Mouse (Mus musculus) T-helper 17 cell (primary cell): ENCODE results near the gene Il3ra.

Experiments used
- in situ Hi-C, 2 experiments: fragments of 300-600 bp; cut with MboI, MseI; formaldehyde crosslinking; loops; 1 replicate in 1 of 2; 2 replicates in 1 of 2; pipeline ENCODE4 v1.15.1; 2025; ENCODE audit warnings: high pct_unique_total_duplicates in 2 of 2

The Il3ra gene

DNA sequence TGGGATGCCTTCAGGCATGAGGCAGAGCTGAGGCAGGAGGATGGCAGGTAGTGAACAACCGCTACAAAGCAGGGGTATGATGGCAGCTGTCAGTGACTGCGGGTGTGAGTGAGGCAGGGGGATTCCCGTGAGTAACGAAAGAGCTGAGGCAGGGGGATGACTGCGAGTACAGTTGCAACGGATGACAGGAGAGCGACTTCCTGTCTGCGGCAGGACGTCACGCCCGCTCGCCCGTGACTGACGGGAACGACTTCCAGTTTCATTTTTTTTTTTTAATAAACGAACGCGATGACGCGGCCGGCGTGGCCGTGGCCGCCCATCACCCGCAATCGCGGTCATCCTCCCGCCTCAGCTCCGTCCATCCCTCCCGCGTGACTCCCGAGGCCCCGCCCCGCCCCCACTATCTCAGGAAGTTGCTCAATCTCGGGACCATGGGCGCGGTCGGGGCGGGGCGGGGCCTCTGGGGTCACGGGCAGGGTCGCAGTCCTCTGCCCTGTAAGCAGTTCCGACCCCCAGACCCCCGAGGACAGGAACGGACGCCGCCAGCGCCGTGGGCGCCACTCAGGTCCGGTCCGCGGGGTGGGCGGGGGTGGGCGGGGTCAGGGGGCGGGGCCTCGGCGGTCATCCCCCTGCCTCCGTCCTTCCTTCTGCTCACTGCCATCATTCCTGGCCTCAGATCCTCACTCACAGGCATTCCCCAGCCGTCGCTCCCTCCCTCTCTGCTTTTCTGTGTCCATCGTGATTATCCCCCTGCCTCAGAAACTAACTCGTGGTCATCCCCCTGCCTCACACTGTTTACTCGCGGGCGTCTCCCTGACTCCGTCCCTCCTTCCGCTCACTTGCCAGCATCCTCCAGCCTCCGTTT lies at the start of gene Il3ra:
Gene Il3ra, plus strand, starts transcription at position 328 of the 865 bp plus-strand sequence.
- in situ Hi-C loops = loop anchor here (5.0 to 25.0 kb wide), 7 partner anchors 224 to 1901 kb away; partner anchors contain the start of genes Atxn7 (in 2 of the 2), Thoc7 (in 2 of the 2), Ngly1 (in 1 of the 2) and Oxsm (in 1 of the 2)

DNA sequence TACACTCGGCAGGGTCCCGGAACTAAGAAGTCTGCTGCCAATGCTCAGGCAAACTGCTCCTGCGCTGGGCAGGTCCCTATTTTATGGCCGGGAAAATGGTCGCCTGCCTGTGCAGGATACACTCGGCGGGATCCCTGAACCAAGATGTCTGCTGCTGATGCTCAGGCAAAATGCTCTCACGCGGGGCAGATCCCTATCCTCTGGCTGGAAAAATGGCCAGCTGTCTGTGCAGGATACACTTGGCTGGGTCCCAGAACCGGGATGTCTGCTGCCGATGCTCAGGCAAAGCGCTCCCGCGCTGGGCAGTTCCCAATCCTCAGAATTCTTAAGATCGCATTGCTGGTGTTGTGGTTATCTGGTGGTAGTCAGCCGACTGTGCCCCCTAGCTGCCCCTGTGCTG lies 37.1 kb upstream of the Il3ra start:
- in situ Hi-C loops = no loop called here

DNA sequence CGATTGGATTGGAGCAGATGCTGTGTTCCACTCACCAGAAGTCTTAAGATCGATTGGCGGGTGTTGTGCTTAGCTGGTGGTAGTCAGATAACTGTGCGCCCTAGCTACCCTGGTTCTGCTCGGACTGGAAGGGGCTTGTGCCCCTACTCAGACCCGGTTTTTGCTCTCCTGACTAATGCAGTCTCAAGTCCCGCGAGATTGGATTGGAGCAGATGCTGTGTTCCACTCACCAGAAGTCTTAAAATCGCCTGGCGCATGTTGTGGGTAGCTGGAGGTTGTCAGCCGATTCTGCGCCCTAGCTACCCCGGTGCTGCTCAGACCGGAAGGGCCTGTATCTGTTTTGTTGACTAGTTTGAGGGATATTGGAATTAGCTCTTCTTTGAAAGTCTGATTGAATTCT lies 36.7 kb upstream of the Il3ra start:
- in situ Hi-C loops = no loop called here

DNA sequence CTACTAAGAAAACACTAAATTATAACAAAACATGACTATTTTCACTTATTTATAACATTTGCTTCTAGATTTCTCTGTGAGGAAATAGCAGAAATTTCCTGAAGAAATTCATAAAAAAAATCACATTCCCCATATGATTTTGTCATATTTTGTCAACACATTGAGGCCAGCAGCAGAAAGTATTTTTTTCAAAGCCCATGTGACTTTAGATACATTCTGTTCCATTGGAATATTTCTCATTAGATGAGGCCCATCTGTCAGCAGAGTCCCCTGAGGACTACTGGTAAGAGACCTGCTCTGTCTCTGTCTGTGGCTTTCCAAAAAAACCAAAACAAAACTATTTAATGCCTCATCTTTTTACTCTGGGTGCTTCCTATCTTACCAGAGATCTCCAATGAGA lies 23.5 kb upstream of the Il3ra start, which contains the start of gene Olfr31:
Gene Olfr31, plus strand, starts transcription at position 301 of the 400 bp plus-strand sequence.
- in situ Hi-C loops = loop anchor here in 1 of 2 experiments (5.0 kb wide), 1 partner anchor 85 kb away; no protein-coding TSS in a partner anchor

DNA sequence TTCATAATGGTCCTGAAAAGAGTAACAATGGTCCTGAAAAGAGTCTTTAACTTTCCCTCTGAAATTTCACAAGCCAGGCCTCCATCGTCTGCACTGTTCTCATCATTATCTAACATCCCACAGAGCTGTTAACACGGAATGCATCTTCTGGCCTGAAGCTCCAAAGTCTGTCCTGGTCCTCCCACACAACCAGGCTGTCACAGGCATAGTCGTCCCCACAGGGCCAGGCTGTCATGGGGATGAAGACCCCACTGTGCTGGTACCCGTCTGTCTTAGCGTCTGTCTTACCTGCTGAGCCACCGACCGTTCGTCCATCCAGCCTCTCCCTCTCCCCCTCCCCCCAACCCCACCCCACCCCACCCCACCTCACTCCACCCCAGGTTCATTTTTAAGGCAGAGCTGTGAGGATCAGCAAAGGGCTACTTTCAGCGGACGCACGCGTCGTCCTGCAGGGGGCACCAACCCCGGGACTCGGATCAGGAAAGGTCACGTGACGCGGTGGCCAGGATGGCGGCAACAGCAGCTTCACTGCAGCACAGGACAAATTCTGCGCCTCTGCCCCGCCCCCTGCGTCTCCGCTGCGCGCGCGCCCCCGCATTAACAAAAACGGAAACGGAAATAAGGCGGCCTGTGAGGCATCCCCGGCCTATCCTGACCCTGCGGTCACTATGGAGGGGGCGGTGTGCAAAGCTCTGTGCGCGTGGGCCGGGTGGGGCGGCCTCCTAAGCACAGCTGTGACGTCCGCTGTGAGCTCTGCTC lies 783 bp upstream of the Il3ra start:
- in situ Hi-C loops = loop anchor here (5.0 to 25.0 kb wide), 7 partner anchors 223 to 1902 kb away; partner anchors contain the start of genes Atxn7 (in 2 of the 2), Thoc7 (in 2 of the 2), Ngly1 (in 1 of the 2) and Oxsm (in 1 of the 2)

DNA sequence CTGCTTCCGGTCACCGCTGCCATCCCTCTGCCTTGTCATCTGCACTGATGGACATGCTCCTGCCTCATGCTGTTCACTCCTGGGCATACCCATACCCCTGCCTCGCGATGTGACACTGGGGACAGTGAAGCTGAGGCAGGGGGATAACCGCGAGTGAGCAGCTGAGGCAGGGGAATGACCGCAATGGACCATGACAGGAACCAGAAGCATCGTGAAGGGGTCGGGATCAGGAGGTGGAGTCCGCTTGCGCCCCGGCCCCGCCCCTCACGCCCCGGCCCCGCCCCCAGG lies 682 bp downstream of the Il3ra start:
- in situ Hi-C loops = loop anchor here (5.0 to 25.0 kb wide), 7 partner anchors 224 to 1901 kb away; partner anchors contain the start of genes Atxn7 (in 2 of the 2), Thoc7 (in 2 of the 2), Ngly1 (in 1 of the 2) and Oxsm (in 1 of the 2)

DNA sequence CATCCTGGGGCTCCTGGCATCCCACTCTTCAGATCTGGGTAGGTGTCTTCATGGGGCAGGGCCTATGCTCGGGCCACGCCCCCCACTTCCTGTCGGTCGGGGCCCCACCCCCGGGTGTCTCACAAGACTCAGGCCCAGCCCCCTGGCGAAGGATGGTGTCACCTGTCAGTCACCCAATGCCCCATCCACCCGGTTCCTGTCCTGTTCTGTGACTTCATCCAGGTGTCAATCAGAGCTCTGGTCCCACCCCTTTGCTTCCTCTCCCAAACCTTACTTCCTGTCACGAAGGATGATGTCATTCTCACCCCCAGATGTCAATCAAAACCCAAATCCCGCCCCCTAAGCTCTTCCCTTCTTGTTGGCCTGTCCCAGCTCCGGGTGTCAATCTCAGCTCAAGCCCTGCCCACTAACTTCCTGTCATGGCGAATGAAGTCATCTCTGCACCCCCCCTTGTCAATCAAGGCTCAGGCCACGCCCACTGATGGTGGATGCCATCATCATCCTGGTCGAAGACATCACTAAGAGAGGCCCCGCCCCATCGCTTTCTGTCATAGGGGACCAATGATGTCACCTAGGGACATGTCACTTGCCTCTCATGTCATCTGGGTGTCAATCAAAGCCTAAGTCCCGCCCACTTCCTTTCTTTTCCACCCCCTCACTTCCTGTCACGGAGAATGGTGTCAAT lies 1.2 kb downstream of the Il3ra start:
- in situ Hi-C loops = loop anchor here (5.0 to 25.0 kb wide), 7 partner anchors 225 to 1900 kb away; partner anchors contain the start of genes Atxn7 (in 2 of the 2), Thoc7 (in 2 of the 2), Ngly1 (in 1 of the 2) and Oxsm (in 1 of the 2)

DNA sequence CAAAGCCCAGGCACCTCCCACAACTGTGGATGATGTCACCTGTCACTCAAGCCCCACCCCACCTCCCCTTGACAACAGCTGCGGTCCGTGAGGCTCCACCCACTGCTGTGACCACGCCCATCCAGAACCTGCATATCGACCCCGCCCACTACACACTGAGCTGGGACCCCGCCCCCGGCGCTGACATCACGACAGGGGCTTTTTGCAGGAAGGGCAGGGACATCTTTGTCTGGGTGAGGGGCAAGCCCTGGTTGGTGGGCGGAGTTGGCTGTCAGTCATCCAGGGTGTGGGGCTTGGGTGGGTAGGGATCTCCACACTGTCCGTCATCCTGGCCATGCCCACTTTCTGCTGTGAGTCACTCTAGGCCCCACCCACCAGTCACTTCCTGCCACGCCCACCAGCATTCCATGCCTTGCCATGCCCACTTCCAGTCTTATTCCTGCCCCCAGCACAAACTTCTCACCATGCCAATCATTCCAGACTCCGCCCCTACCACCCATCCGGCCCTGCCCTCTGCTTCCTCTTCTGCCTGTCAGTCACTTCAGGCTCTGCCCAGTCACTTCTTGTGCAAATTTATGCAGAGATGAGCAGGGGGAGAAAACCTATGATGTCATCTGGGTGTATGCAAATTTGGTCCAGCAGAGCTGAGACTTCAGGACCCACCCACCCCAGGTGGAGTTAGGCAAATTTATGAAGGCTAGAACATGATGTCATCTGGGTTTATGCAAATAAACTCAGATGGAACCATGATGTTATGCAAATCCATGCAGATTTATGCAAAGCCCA lies 2.0 kb downstream of the Il3ra start:
- in situ Hi-C loops = loop anchor here (5.0 to 25.0 kb wide), 7 partner anchors 226 to 1899 kb away; partner anchors contain the start of genes Atxn7 (in 2 of the 2), Thoc7 (in 2 of the 2), Ngly1 (in 1 of the 2) and Oxsm (in 1 of the 2)

DNA sequence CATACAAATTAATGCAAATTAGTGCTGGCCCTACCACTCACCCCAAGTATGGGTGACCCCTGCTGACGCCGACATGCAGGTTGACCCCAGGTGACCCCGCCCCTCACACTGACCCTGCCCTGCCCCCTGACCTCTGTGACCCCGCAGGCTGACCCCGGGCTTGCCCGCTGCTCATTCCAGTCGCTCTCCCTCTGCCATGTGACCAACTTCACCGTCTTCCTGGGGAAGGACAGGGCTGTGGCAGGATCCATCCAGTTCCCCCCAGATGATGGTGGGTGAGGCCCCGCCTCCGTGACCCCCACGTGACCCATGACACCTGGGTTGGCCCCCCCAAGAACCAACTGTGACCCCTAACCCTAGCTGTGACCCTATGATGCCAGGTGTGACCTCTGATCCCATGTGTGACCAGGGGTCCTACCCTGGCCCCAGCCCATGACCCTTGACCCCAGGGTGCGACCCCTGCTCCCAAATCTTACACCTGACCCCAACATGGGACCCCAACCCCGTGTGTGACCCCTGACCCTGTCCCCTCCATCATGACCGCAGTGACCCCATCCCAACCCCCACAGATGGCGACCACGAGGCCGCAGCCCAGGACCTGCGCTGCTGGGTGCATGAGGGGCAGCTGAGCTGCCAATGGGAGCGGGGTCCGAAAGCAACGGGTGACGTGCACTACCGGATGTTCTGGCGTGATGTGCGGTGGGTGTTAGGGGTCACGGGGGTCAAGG lies 2.8 kb downstream of the Il3ra start:
- in situ Hi-C loops = loop anchor here (5.0 to 25.0 kb wide), 7 partner anchors 227 to 1898 kb away; partner anchors contain the start of genes Atxn7 (in 2 of the 2), Thoc7 (in 2 of the 2), Ngly1 (in 1 of the 2) and Oxsm (in 1 of the 2)

DNA sequence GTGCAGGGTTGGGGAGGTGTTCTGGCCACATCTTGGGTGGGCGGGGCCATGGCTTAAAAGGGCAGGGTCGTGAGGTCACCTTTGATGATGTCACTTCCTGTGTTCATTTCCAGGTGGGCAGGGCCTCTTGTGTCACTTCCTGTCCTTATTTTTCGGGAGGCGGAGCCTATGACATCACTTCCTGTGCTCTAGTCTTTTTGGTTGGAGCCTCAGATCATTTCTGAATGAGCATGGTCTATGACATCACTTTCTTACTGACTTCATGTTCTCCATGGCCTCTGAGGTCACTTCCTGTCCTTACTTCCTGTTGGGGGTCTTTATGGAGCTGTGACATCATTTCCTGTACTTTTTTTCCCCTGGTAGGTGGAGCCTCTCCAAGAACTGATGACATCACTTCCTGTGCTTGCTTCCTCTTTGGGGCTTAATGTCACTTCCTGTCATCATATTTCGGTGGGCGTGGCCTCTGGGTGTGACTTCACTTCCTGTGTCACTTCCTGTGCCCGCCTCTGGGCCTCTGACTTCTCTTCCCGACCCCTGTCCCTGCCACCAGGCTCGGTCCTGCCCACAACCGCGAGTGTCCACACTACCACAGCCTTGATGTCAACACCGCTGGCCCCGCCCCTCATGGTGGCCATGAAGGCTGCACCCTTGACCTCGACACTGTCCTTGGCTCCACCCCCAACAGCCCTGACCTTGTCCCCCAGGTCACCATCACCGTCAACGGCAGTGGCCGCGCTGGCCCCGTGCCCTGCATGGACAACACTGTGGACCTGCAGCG lies 3.6 kb downstream of the Il3ra start:
- in situ Hi-C loops = loop anchor here (5.0 to 25.0 kb wide), 8 partner anchors 227 to 1898 kb away; partner anchors contain the start of genes Atxn7 (in 2 of the 2), Psmd6 (in 2 of the 2), Slc4a7 (in 2 of the 2) and Thoc7 (in 2 of the 2)

DNA sequence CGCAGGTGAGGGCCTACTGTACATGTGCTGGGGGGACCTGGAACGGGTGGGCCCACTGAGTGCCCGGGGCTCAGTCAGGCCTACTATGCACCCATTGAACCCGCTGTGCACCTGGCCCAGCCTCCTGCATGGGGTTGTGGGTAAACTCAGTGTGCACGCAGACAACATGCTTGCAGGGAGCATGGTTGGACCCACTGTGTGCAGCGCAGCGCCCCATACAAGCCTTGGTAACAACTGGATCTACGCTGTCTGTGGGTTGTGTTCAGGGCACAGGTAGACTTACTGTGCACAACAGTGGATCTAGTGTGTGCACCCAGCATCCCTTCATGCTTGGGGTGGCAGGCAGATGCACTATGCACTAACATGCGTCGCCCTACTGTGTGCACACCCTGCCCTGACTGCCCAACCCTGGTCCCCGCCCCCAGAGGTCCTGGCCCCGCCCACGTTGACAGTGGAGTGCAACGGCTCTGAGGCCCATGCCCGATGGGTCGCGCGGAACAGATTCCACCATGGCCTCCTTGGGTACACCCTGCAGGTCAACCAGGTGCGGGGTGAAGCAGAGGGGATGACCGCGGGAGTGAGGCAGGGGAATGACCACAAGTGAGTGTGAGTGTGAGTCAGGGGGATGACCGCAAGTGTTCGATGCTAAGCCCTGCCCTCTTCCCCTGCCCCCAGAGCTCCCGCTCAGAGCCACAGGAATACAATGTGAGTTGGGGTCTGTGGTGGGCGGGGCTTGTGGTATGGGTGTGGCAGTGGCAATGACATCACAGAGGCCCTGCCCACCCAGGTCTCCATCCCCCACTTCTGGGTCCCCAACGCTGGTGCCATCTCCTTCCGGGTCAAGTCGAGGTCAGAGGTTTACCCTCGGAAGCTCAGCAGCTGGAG lies 4.4 kb downstream of the Il3ra start:
- in situ Hi-C loops = loop anchor here (5.0 to 10.0 kb wide), 2 partner anchors 228 to 354 kb away; partner anchors contain the start of genes Psmd6 (in 1 of the 2) and Slc4a7 (in 1 of the 2)

DNA sequence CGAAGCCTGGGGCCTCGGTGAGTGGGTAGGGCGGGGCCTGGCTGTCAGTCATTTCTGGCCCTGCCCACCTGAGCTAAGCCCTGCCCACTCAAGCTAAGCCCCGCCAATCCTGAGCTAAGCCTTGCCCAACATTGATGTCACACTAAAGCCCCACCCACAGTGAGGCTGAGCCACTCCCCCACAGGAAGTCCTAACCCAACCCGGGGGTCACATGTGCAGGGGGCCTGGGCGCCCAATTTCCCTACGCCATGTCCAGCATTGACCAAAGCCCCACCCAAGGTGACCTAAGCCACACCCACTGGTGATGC lies 5.0 kb downstream of the Il3ra start:
- in situ Hi-C loops = loop anchor here (5.0 to 10.0 kb wide), 2 partner anchors 229 to 354 kb away; partner anchors contain the start of genes Psmd6 (in 1 of the 2) and Slc4a7 (in 1 of the 2)

DNA sequence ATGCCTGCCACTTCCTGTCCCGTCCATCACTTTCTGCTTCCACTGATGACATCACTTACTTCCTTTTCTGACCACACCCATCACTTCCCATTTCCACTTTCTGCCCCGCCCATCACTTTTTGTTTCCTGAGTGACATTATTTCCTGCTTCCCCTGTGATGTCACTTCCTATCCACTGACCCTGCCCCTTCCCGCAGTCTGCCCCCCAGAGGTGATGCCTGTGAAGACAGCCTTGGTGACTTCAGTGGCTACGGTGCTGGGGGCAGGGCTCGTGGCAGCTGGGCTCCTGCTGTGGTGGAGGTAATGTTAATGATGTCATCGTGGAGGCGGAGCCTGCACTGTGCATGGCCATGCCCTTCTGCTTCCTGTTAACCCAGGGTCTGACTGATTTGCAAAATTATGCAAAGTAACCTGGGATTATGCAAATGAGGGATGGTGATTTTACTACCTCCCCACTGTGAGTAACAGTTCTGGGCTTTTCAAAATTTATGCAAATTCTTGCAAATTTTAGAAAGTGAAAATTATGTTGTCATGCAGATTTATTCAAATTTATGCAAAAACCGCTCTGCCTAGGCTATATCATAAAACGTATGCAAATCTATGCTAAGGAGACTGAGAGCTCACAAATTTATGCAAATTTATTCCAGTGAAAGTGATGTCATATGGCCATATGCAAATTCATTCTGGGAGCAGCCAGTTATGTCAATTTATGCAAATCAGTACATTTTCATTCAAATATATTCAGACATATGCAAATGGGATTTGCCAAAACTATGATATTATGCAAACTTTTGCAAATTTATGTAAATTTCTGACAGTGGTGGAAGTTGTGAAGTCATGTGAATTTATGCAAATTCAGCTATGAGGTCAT lies 5.9 kb downstream of the Il3ra start:
- in situ Hi-C loops = loop anchor here (5.0 to 10.0 kb wide), 2 partner anchors 230 to 353 kb away; partner anchors contain the start of genes Psmd6 (in 1 of the 2) and Slc4a7 (in 1 of the 2)

DNA sequence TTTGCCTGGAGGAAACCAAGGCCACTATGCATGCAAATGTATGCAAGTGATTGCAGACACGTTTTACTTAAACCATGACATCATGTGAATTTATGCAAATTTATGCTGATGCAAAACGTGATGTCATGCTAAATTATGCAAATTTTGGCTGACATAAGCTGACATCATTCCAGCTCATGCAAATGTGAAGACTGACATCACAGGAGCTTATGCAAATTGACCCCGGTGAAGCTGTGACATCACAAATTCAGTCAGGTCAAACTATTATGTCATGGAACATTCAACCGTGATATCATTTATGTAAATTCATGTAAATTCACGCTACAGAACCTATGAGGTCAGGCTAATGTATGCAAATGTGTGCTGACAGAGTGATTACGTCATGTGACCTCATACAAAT lies 6.5 kb downstream of the Il3ra start:
- in situ Hi-C loops = loop anchor here (5.0 to 10.0 kb wide), 2 partner anchors 230 to 352 kb away; partner anchors contain the start of genes Psmd6 (in 1 of the 2) and Slc4a7 (in 1 of the 2)

DNA sequence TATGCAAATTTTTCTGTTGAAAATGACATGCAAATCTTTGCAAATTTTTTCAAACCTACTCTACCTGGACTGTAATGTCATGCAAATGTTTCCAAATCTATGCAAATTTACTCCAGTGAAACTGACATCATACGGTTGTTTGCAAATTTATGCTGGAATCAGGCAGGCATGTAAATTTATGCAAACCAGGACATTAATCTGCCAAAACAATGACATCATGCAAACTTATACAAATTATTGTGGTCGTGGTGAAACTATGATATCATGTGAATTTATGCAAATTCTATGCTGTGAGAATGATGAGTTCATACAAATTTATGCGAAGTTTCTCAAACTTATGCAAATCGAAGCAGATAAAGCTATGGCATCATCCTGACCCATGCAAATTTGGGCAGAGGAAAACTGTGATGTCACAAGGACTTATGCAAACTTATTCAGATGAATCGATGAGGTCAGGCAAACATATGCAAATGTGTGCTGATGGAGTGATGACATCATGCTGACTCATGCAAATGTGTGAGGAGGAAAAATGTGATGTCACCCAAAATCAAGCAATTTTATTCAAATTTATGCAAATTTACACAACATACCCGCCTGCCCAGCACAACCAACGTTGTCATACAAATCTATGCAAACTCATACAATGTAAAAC lies 7.1 kb downstream of the Il3ra start:
- in situ Hi-C loops = loop anchor here (5.0 to 10.0 kb wide), 2 partner anchors 231 to 352 kb away; partner anchors contain the start of genes Psmd6 (in 1 of the 2) and Slc4a7 (in 1 of the 2)
